Mouse (Mus musculus) midbrain, postnatal 0 days (tissue): ENCODE data around the gene Adgrb2. TPM values are rescaled to one million over a fixed set of nuclear protein-coding genes. Genes with fewer than 3 reads are reported as not detected.

ENCODE experiments used
- ATAC-seq: fragments of 200-750 bp; cut with Nextera tagmentation; 2 replicates; pipeline ENCODE4 v1.8.0; 2017; ENCODE audit warnings: moderate number of reproducible peaks, mild to moderate bottlenecking, moderate TSS enrichment, moderate library complexity; ENCODE audit not compliant: low FRiP score
- DNase-seq: peaks from one replicate; pipeline ENCODE4 v3.0.0-alpha.2; 2015; ENCODE audit warnings: low spot score
- H3K27ac ChIP-seq: fragments of 300-500 bp; sonication (generic); 2 replicates; pipeline ENCODE4 v1.5.1; 2014; ENCODE audit warnings: low read depth, mild to moderate bottlenecking, low read length, mixed read lengths
- H3K27me3 ChIP-seq: fragments of 300-500 bp; sonication (generic); 2 replicates; pipeline ENCODE4 v1.6.1; 2014; ENCODE audit warnings: low read length, control low read depth, mixed read lengths; ENCODE audit not compliant: insufficient read depth
- H3K36me3 ChIP-seq: fragments of 300-500 bp; sonication (generic); 2 replicates; pipeline ENCODE4 v1.6.1; 2014; ENCODE audit warnings: low read length, control low read depth, mixed read lengths; ENCODE audit not compliant: insufficient read depth
- H3K4me1 ChIP-seq: fragments of 300-500 bp; sonication (generic); 2 replicates; pipeline ENCODE4 v1.6.1; 2014; ENCODE audit warnings: mild to moderate bottlenecking, control low read depth, antibody characterized with exemption, low read length, mixed read lengths; ENCODE audit not compliant: insufficient read depth
- H3K4me2 ChIP-seq: fragments of 300-500 bp; sonication (generic); 2 replicates; pipeline ENCODE4 v1.6.1; 2014; ENCODE audit warnings: low read depth, mild to moderate bottlenecking, low read length, mixed read lengths; ENCODE audit not compliant: poor library complexity, severe bottlenecking
- H3K4me3 ChIP-seq: fragments of 300-500 bp; sonication (generic); 2 replicates; pipeline ENCODE4 v1.5.1; 2014; ENCODE audit warnings: low read depth, mild to moderate bottlenecking, low read length, moderate library complexity
- H3K9ac ChIP-seq: fragments of 300-500 bp; sonication (generic); replicated peaks from 2 replicates; pipeline ENCODE4 v1.6.1; 2014; ENCODE audit warnings: mild to moderate bottlenecking, low read length, moderate library complexity, mixed read lengths; ENCODE audit not compliant: poor library complexity, severe bottlenecking
- H3K9me3 ChIP-seq: fragments of 300-500 bp; sonication (generic); 2 replicates; pipeline ENCODE4 v1.6.1; 2016; ENCODE audit warnings: low read length, control low read depth
- CTCF ChIP-seq: IDR thresholded peaks from 2 replicates; pipeline ENCODE4 v1.5.1; 2016; ENCODE audit warnings: antibody characterized with exemption, mild to moderate bottlenecking
- WGBS: fragments of 180-500 bp; shearing (Covaris S2); extraction: QIAGEN DNeasy Blood & Tissue Kit; methylation state at CpG from one replicate; pipeline ENCODE4 v1.1.7; 2014; 5-methylcytosine and 5-hydroxymethylcytosine counted together
- polyA plus RNA-seq: library from polyadenylated mRNA; unstranded; fragments of >200 nt; fragmentation: Nextera tagmentation; extraction: Ambion mirVana; gene quantifications from 2 replicates; pipeline ENCODE4 v1.2.1, GENCODE M21; 2015
- total RNA-seq: library from RNA; depleted of rRNA; stranded (reverse); fragments of >200 nt; gene quantifications from 2 replicates; pipeline ENCODE4 v1.2.3, GENCODE M21; 2014

Gene Adgrb2
- total and polyA plus RNA-seq, 2 experiments from 2014 or later: 17.9 to 312 TPM

- no peak for TF ChIP-seq CTCF
- DNase-seq (peak; percentile 85), ATAC-seq (peak; percentile 69)
- H3K4me2 ChIP-seq: peak within 1 kb of the TSS; percentile 65
- no peaks in the 10 kb centered on the region for H3K36me3 ChIP-seq
- peaks cover 9% of the 10 kb centered on the region; the same call in 1 of the 2 replicates for H3K4me1 ChIP-seq
- H3K27me3 ChIP-seq: no peaks in the 10 kb centered on the region
- H3K27ac ChIP-seq: peak within 1 kb of the TSS; percentile 59; the same call in 1 of the 2 replicates
- no peaks in the 10 kb centered on the region for H3K9me3 ChIP-seq
- H3K4me3 ChIP-seq: peak within 1 kb of the TSS; percentile 35
- H3K9ac ChIP-seq: peak within 1 kb of the TSS; percentile 58
- WGBS: 2% methylated on average over 43 of the region's 46 CpGs
These were observed 62.9 kb downstream of the Adgrb2 start, which contains the start of gene Col16a1 for GRCm38 (mm10) chr4:130047331-130048202. TSS of gene Col16a1 (plus strand) at chr4:130047840.

- H3K4me1 ChIP-seq: peaks cover 9% of the 10 kb centered on the region; the same call in 1 of the 2 replicates
- no peak for TF ChIP-seq CTCF
- ATAC-seq: 0 out of 2 replicates have a peak, but pooled peaks have one; percentile 13
- H3K9ac ChIP-seq: peak overlapping the region; percentile 58
- peak overlapping the region; percentile 35 for H3K4me3 ChIP-seq
- WGBS: 59% methylated on average over 4 of the region's 4 CpGs
- H3K4me2 ChIP-seq: peak overlapping the region; percentile 65
- no peaks in the 10 kb centered on the region for H3K9me3 ChIP-seq
- no peak for DNase-seq
- no peaks in the 10 kb centered on the region for H3K27me3 ChIP-seq
- no peaks in the 10 kb centered on the region for H3K36me3 ChIP-seq
- H3K27ac ChIP-seq: peak overlapping the region; percentile 59; the same call in 1 of the 2 replicates
These were observed 63.5 kb downstream of the Adgrb2 start for GRCm38 (mm10) chr4:130048203-130048479.

DNA sequence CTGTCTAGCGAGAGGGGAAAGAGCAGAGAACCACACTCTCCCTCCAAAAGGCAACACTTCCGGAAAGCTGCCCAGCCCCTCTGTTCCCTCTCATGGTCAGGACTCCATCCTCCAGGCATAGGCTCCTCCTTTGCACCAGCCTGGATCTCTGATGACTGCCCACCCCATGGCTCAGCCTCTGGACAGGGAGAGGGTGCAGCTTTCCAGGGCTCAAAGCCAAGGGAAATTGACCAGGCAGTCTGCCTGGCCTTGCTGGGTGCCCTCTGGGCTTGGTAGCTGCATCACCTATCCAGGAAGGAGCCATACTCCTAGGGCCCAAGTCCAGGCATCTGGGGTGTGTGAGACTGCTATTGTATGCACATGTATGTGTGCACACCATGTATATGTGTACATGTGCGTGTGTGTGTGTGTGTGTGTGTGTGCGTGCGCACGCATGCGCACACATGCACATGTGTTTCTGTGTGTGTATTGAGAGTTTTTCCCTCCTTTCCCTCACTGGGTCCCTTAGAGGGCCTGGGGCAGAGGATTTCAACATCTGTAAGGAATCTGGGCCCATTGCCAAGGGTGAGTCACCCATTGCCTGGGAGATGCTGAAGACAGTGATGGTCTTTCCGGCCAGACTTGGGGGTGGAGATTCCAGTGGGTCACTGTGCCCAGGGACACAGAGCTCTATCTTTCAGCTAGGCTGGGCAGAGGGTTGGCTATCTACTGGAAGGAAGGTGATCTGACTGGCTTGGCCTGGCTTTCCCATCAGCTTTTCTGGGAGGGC, 65.6 kb downstream of the Adgrb2 start:
- no peak for TF ChIP-seq CTCF
- WGBS: 83% methylated on average over 8 of the region's 8 CpGs
- peaks cover 9% of the 10 kb centered on the region; the same call in 1 of the 2 replicates for H3K4me1 ChIP-seq
- H3K36me3 ChIP-seq: no peaks in the 10 kb centered on the region
- H3K9me3 ChIP-seq: no peaks in the 10 kb centered on the region
- no peaks in the 10 kb centered on the region for H3K27me3 ChIP-seq
- H3K27ac ChIP-seq: no peak overlapping the region
- ATAC-seq (no peak), DNase-seq (peak; percentile 61)
- no peak overlapping the region for H3K9ac ChIP-seq
- no peak overlapping the region for H3K4me2 ChIP-seq
- H3K4me3 ChIP-seq: no peak overlapping the region

DNA sequence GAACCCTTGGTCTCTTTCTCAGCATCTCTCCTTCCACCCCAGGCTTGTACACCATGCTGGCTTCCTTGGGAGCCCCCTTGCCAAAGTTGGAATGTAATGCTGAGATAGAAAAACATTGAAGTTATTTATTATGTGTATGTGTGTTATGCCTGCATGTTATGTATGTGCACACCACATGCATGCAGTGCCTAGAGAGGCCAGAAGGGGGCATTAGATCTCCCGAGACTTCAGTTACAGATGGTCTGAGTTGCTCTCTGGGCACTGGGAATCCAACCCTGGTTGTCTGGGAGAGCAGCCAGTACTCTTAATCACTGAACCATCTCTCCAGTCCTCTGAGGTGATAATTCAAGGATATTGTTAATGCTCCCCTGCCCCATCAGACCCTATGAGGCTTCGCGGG, 67.6 kb downstream of the Adgrb2 start:
- DNase-seq: no peak
- Histone ChIP-seq H3K36me3 (no peaks in the 10 kb centered on the region), H3K9ac (no peak overlapping the region), H3K4me1 (peaks cover 18% of the 10 kb centered on the region; the same call in 1 of the 2 replicates), H3K9me3 (no peaks in the 10 kb centered on the region), H3K4me3 (no peak overlapping the region), H3K27me3 (no peaks in the 10 kb centered on the region), H3K27ac (no peak overlapping the region), H3K4me2 (no peak overlapping the region)
- no peak for ATAC-seq
- TF ChIP-seq CTCF: peak; percentile 40
- WGBS: 88% methylated on average over 3 of the region's 3 CpGs

DNA sequence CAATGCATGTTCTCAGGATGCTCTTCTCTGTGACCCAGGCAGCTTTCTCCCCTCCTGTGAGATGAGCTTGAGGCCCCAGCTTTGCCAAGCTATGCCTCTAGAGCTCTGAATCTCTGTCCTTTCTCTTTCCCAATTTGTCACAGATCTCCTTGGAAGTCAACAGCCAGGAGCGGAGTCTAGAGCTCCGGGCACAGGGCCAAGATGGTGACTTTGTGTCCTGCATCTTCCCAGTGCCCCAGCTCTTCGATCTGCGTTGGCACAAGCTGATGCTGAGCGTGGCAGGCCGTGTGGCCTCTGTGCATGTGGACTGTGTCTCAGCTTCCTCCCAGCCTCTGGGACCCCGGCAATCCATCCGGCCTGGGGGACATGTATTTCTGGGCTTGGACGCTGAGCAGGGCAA, 68.4 kb downstream of the Adgrb2 start:
- H3K9me3 ChIP-seq: no peaks in the 10 kb centered on the region
- DNase-seq (peak; percentile 75), ATAC-seq (no peak)
- no peak overlapping the region for H3K27ac ChIP-seq
- H3K36me3 ChIP-seq: no peaks in the 10 kb centered on the region
- no peak overlapping the region for H3K4me2 ChIP-seq
- H3K9ac ChIP-seq: no peak overlapping the region
- 76% methylated on average over 9 of the region's 9 CpGs for WGBS
- H3K4me3 ChIP-seq: no peak overlapping the region
- H3K27me3 ChIP-seq: no peaks in the 10 kb centered on the region
- TF ChIP-seq CTCF: no peak
- H3K4me1 ChIP-seq: peaks cover 10% of the 10 kb centered on the region; the same call in 1 of the 2 replicates
